Mouse (Mus musculus): ENCODE measurements around the gene Oprd1.

DNA sequence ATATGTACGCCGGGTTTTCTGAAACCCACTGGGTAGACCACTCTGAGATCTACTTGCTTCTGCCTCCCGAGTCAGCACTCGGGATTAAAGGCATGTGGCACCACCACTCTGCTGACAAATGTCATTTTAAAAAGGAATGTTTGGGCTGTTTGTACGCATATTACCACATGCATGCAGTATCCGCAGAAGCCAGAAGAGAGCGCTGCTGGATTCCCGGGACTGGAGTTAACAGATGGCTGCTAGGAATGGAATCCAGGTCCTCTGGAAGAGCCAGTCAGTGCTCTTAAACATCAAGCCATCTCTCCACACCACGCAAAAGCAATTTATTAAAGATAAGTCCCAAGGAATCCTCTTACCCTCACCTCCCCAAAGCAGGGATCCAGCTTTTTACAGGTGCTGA lies 36.4 kb upstream of the Oprd1 start:
- TF ChIP-seq ZNF384 (IDR thresholded peaks at IDR 0.05; ENCODE audit: low read depth, low read length) (no peak), GATA1 (IDR thresholded peaks at IDR 0.05; ENCODE audit: low read depth, low read length) (no peak), POLR2AphosphoS2 (IDR thresholded peaks at IDR 0.05; ENCODE audit: low read length) (no peak; the same call in 1 of the 2 replicates), CTCF (IDR thresholded peaks at IDR 0.05 in 2 of 3, conservative IDR thresholded peaks at IDR 0.05 in 1 of 3; ENCODE audit: control insufficient read depth in 1 of 3, insufficient read depth in 1 of 3, low read depth in 2 of 3, low read length in 3 of 3, poor library complexity in 1 of 3, severe bottlenecking in 1 of 3) (peak; percentile 40 to 60 (median 48)), ZKSCAN1 (IDR thresholded peaks at IDR 0.05; ENCODE audit: low read depth, low read length) (no peak), POLR2A (IDR thresholded peaks at IDR 0.05; ENCODE audit: control insufficient read depth in 1 of 2, insufficient read depth in 1 of 2, low read depth in 1 of 2, low read length in 2 of 2, poor library complexity in 1 of 2) (no peak), SIN3A (IDR thresholded peaks at IDR 0.05; ENCODE audit: low read length) (no peak), BHLHE40 (IDR thresholded peaks at IDR 0.05; ENCODE audit: borderline replicate concordance, low read depth, low read length) (no peak), ZC3H11A (IDR thresholded peaks at IDR 0.05; ENCODE audit: low read depth, low read length) (peak; percentile 36), ETS1 (IDR thresholded peaks at IDR 0.05; ENCODE audit: low read depth, low read length) (no peak), CHD2 (IDR thresholded peaks at IDR 0.05; ENCODE audit: low read length) (no peak), EP300 (IDR thresholded peaks at IDR 0.05; ENCODE audit: low read depth in 1 of 2, low read length in 2 of 2) (no peak)
